Mouse (Mus musculus) heart, adult 10 weeks (tissue): ENCODE data around the gene Gtf3c5. TPM values are rescaled to one million over a fixed set of nuclear protein-coding genes. Genes with fewer than 3 reads are reported as not detected.

Experiments used
- polyA plus RNA-seq: library from polyadenylated mRNA; stranded (reverse); fragments of 350-450 nt; fragmentation: Illumina TruSeq; extraction: RNeasy Lipid Tissue Mini Kit (QIAGEN cat#74804); gene quantifications from one replicate; pipeline ENCODE4 v1.2.3, GENCODE M21; 2014; ENCODE audit warnings: low read depth, low replicate concordance

The Gtf3c5 gene
- 13.0 TPM for polyA plus RNA-seq

DNA sequence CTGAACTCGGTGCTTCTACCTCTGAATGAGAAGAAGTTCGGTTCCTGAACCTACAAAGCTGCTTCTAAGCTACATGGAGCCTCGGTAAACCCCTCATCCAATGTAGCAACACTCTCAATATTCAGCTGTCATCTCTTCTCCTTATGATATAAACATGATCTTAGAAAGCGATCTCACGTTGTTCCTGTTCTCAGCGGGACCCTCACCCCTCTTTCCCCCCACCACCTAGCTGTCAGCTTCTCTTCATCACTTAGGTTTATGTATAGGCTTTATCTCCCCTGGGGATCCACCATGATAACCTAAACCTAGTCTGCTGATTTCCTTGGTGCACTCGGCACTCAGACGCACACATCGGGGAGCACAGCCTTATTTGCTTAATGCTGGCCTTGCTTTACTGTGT, at the start of gene Gtf3c5:
Gtf3c5 (minus strand) TSS at position 101 of the 400 bp plus-strand sequence.

DNA sequence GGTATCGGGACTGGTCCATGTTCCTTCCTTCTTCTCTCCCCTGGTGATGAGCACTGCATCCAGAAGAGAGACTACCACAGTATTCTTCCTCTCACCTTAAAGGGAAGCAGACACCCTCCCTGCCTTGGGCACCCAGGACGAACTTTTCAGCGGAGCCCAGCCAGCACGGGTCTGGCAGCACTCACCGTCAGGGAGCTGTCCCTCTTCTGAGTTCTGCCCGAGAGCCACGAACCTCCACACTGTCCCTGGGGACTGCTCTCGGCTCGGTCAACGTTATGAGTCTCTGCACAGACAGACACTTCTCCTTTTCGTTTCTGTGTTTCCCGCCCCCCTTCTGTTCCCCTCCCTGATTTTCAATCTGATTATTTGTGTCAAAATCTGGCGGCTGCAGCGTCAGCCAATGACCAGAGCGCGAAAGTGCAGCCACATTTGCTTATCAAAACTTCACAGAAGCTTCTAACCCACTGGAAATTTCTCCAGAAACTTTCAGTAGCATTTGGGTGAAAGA, 38.2 kb upstream of the Gtf3c5 start, which contains the start of gene Gfi1b:
Gfi1b (minus strand) TSS at position 319 of the 508 bp plus-strand sequence.

DNA sequence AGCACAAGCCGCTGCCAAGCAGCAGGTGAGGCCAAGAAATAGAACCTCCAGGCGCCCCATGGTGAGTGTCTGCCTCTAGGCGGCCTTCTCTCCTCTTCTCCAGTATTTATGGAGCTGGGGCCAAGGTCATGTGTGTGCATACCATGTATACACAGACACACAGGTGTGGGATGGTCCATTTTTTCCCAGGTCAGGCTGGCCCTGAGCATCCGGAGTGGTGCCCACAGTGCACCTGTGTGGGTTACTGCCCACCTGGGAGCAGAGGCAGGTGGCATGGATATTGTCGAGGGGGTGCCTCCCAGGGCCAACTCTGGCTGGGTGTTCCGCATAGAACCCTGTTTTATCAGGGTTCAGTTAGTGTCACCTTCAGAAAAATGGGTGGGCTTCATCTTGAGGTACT, 20.2 kb downstream of the Gtf3c5 start, which contains the start of gene Cel:
Cel (minus strand) TSS at position 101 of the 400 bp plus-strand sequence.

Other genes with a start within 250 kb of the Gtf3c5 start
- 3.2 TPM for gene Ppp1r26, start 137.0 kb downstream of the Gtf3c5 start, polyA plus RNA-seq
- gene 1700007K13Rik, start 117.4 kb downstream of the Gtf3c5 start, polyA plus RNA-seq, result not detected
- 41.6 TPM for gene Mrps2, start 115.7 kb downstream of the Gtf3c5 start, polyA plus RNA-seq
- gene Gbgt1, start 86.9 kb downstream of the Gtf3c5 start, polyA plus RNA-seq, result 0.89 TPM
- gene Gm10134, start 77.7 kb downstream of the Gtf3c5 start, polyA plus RNA-seq, result not detected
- 10.6 TPM for gene Ralgds, start 70.6 kb downstream of the Gtf3c5 start, polyA plus RNA-seq
- not detected for gene Cel, start 20.3 kb downstream of the Gtf3c5 start, polyA plus RNA-seq
- not detected for gene Gfi1b, start 38.2 kb upstream of the Gtf3c5 start, polyA plus RNA-seq
- gene Tsc1, start 57.5 kb upstream of the Gtf3c5 start, polyA plus RNA-seq, result 17.2 TPM
- gene Spaca9, start 116.0 kb upstream of the Gtf3c5 start, polyA plus RNA-seq, result not detected
- gene Ak8, start 116.4 kb upstream of the Gtf3c5 start, polyA plus RNA-seq, result not detected